Mouse (Mus musculus): ENCODE data around the gene Spon2. TPM values are rescaled to one million over a fixed set of nuclear protein-coding genes. Genes with fewer than 3 reads are reported as not detected.

The Spon2 gene
- not detected in 2 replicates for total RNA-seq (2014; fragmentation: Nextera tagmentation)
- total RNA-seq (2017) = not detected in 2 replicates

DNA sequence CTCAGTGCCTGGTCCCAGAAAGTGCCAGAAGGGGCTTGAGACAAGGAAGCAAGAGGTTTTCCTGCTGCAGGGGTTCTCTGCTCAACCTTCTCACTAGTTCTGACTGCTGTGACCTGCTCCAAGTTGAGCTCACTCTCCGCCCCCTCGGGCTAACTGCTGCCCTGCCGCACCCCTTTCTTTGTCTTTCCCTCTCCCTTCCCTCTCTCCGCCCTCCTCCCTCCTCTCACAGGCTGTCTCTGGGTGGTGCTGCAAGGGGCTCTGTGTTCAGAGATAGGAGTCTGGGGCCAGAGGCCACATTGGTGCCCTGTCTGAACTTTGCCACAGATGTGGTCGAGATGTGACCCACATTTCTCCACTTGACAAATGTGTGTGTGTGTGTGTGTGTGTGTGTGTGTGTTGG is at the start of gene Spon2:
Gene Spon2 (minus strand): TSS at position 375 of the 400 bp plus-strand sequence.
- ATAC-seq (replicated peaks; ENCODE audit: poor library complexity, severe bottlenecking) = no peak

- no peak for ATAC-seq (replicated peaks; ENCODE audit: poor library complexity, severe bottlenecking)
Measured at GRCm38 (mm10) chr5:33254416-33254815, 36.2 kb upstream of the Spon2 start.

GRCm38 (mm10) chr5:33248186-33248585 is 29.9 kb upstream of the Spon2 start:
- ATAC-seq (replicated peaks; ENCODE audit: poor library complexity, severe bottlenecking) = no peak

GRCm38 (mm10) chr5:33247387-33247786 is 29.1 kb upstream of the Spon2 start:
- no peak for ATAC-seq (replicated peaks; ENCODE audit: poor library complexity, severe bottlenecking)

GRCm38 (mm10) chr5:33245701-33246100 is 27.4 kb upstream of the Spon2 start:
- no peak for ATAC-seq (replicated peaks; ENCODE audit: poor library complexity, severe bottlenecking)

DNA sequence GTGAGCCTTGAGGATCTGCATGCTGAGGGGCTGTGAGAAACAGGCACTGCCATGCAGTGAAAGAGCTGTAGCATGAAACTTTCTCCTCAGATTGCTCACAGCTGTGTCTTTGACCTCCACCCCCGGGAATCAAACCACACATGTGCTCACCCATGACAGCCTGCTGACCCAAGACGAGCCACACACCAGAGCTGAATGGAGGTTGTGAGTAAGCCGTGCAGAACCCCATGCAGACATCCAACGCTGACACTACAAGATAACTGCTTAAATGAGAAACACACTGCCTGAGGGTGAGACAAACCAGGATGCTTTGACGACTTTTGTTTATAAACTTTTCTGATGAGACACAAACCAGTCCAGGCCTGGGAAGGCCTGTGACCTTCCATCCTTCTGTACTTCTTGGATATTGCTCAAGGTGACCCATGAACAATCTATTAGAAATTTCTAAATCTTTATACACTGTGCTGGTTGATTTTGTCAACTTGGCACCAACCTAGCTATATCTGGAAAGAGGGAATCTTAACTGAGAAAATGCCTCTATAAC is 26.2 kb upstream of the Spon2 start:
- no peak for ATAC-seq (replicated peaks; ENCODE audit: poor library complexity, severe bottlenecking)

DNA sequence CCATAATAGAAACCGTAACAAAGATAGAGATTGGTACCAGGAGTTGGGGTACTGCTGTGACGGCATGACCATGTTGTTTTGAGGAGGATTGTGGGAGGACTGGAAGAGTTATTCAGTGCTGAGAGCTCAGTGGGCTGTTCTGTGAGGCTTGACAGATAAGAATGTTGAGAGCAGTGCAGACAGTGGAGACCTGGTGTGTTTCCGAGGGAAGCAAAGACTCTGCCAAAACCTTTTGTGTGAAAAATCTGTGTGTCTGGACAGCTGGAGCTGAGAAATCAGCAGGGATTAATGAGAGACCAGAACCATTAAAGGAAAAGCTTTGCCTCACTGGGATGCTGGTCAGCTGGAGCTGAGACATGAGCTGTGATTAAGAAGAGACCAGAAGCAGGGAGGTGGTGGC is 21.7 kb upstream of the Spon2 start:
- ATAC-seq (replicated peaks; ENCODE audit: poor library complexity, severe bottlenecking) = no peak

DNA sequence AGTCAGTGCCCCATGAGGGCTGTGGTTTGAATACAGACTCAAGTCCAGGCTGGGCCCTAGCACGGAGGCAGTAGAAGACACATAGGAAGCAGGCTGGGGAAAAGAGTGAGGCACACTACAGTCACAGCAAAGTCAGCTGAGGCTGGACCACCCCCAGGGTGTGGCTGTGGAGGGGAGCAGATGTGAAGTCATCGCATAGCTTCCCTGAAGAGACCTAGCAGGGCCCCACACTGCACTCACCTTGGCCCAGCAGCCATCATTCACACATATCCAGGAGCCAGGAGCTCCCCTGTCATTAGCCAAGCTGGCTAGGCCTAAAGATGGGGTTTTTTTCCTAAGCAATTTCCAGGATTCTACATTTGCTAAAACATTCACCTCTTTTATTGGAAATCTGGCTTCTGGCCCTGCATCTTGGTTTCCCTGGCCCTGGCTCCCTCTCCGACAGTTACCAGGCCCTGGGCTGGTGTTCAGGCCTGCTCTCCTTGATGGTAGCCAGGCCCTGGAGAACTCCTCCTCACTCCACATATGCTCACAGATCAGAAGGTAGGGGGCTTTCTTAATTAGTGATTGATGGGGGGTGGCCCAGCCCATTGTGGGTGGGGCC is 21.0 kb upstream of the Spon2 start:
- ATAC-seq (replicated peaks; ENCODE audit: poor library complexity, severe bottlenecking) = no peak

- no peak for ATAC-seq (replicated peaks; ENCODE audit: poor library complexity, severe bottlenecking)
Measured at GRCm38 (mm10) chr5:33238256-33238645, 20.0 kb upstream of the Spon2 start.

DNA sequence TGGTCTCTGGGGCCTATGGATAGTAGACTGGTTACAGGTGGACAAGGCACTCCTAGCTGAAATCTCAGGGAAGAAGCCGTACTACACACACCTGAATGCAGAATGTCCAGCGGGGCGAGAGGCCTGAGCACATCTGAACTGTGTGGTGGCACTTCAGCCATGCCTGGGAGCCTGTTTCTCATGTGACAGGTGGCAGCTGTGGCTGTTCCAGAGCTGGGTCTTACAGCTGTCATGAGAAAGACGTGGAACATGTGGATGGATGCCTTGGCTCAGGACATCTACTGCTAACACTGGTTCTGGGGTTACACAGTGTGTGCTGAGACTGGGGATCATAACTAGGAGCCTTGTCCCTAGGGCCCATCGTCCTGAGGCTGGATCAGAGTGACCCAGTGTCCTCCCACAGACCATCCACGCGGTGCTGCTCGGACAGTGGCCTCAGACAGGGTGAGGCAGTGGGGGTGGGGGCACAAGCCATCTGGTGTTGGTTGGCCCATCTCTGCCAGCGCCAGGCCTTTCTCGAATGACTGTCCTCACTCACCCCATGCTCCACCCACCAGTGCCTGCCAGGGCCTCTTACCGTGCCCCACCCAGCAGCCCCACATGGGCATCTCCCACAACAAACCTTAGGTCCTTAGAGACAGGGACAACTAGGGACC is 19.5 kb upstream of the Spon2 start:
- ATAC-seq (replicated peaks; ENCODE audit: poor library complexity, severe bottlenecking) = no peak

DNA sequence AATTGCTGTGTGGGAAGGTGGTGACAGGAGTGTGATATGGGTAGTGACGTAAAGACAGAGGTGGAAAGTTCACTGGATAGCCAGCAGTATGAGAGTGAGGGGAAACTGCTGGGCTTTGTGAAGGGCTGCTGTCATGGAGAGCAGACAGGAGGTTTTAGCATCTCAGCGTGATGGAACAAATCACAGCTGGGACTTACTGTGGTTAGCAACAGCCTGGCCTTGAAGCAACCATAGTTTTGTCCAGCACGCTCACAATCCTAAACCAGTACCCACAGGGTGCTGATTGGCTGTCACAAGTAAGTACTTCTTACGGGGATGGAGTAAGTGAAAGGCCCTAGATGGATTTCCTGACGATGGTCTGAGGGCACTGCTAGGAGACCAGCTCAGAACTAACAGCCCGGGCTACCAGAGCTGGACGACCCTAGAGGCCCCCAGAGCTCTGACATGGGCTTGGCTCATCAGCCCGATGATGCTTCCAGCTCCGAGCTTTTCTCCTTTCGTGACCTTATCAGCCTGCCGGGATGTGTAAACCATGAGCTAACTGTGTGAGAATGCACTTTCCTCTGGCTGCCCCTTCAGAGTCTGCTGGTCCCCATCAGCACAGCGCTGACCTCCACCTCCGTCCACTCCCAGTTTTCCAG is 16.3 kb upstream of the Spon2 start:
- no peak for ATAC-seq (replicated peaks; ENCODE audit: poor library complexity, severe bottlenecking)

GRCm38 (mm10) chr5:33232791-33233190 is 14.5 kb upstream of the Spon2 start:
- no peak for ATAC-seq (replicated peaks; ENCODE audit: poor library complexity, severe bottlenecking)

- ATAC-seq (replicated peaks; ENCODE audit: poor library complexity, severe bottlenecking) = no peak
Measured at GRCm38 (mm10) chr5:33230285-33230684, 12.0 kb upstream of the Spon2 start.

DNA sequence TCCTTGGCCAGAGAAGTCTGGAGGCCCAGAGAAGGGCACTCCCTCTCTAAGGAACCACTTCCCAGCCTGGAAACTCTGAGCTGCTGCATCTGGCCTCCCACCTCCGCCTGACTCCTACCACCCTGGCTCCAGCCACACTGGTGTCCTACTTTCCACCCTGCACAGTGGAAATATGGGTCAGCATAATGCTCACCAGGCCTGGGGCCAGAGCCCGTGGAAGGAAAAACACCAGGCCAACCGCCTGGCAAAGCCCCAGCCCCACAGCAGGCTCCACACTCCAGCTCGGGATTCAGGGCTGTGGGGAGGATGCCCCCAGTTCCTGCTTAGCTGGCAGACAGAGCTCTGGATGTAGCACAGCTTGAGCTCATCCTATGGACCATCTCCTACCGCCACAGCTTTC is 10.2 kb upstream of the Spon2 start:
- ATAC-seq (replicated peaks; ENCODE audit: poor library complexity, severe bottlenecking) = no peak

DNA sequence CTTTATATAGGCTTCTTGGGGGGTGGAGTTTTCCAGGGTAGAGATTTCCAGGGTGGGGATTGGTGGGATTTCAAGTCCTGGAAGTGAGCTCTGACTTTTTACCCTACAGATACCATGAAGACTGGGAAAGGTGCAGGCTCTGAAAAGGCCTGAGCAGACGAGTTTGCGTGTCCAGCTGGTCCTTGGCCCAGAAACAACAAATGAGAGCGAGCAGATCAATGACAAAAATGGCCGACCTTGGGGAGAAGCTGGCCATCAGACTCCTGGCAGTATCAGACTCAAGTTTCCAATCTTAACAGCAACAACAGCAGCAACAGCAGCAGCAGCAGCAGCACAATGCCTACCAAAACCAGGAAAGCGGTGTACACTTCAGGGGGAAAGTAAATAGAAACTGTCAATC is 7.4 kb upstream of the Spon2 start:
- ATAC-seq (replicated peaks; ENCODE audit: poor library complexity, severe bottlenecking) = no peak

GRCm38 (mm10) chr5:33224491-33224890 is 6.2 kb upstream of the Spon2 start:
- no peak for ATAC-seq (replicated peaks; ENCODE audit: poor library complexity, severe bottlenecking)

DNA sequence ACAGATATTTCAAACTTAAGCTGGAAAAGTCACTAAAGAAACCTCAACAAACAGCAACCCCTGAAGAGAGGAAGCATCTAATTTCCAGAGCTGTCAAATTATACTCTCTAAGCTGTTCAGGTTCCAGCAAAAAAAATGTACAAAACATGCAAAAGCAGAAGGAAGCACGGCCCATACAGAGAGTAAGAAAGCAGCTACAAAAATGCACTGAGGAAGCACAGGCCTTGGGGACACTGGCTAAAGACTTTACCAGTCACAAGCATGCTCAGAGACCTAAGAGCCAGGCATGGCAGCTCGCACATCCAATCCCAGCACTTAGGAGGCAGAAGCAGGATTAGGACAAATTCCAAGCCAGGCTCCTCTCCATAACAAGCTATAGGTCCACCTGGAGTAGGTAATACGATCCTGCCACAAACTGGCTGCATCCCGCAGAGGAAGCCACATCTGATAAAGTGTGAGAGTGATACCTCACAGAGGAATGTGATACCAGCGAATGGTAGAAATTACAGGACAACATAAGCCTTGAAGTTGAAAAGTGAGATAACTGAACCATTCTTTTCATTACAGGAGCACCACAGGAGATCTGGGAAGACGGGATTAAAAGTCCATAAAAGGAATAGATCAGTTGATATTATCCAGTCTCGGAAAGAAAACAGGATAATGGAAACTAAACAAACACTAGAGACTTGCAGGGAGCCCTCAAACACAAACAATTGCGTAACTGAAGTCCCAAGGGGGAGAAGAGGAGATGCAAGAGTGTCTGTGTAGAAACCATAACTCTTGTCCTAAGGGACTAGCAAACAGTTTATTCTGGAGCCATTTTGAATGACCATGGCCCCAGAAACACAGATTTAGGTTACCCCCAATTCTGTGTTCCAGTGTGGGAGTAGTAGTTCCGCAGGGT is 4.8 kb upstream of the Spon2 start:
- no peak for ATAC-seq (replicated peaks; ENCODE audit: poor library complexity, severe bottlenecking)

- no peak for ATAC-seq (replicated peaks; ENCODE audit: poor library complexity, severe bottlenecking)
Measured at GRCm38 (mm10) chr5:33222389-33222788, 4.1 kb upstream of the Spon2 start.

DNA sequence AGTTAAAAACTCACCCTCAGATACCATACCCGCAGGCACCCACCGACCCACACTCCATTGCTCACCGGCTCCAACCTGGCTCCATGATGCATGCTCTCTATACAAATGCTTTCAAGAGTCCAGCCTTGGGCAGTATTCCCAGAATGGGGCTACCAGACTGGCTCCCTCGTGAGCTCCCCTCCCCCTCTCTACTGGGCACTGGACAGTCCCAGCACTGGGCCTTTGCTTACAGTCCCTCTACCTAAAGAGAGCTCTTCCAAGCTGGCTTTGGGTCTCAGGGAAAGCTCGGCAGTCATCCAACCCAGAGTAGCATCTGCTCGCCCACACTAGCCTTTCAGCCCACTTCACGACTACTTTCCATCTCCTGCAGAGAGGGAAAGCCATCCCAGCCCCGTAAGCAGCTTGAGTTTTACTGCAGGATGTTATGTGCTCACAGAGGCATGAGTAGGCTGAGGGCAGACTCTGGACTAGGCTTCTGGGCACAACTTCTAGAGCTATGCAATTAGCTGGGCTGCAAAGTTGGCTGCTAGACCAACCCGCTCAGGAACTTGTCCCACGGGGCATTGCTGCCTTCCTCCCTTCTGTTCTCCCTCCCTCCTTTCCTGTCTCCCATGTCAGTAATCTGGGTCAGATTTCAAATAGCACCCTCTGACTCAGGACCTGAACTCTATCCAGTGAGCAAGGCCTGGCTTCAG is 2.2 kb upstream of the Spon2 start:
- no peak for ATAC-seq (replicated peaks; ENCODE audit: poor library complexity, severe bottlenecking)

DNA sequence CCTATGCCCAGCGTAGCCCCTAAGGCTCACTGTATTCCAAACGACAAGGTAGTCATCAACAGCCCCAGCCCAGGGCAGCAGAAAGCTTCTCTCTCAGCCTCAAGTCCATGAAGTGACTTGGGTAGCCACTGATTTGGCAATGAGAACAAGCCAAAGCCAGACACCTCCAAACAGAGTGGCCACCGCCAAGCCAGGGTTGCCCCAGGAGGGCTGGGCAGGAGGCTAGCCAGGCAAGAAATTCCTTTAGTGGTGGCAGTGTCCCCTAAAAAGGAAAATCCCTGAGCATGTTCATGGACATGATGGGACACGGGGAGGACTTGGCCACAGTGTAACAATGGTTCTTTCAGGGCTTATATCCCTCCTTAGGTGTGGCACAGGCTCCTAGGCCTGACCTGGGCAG is 1.6 kb upstream of the Spon2 start:
- no peak for ATAC-seq (replicated peaks; ENCODE audit: poor library complexity, severe bottlenecking)
